Mouse (Mus musculus) lung, postnatal 14 days (tissue): ENCODE data around the gene Slc51b.

ENCODE experiments used
- DNase-seq: peaks from one replicate; pipeline ENCODE4 v3.0.0; 2021

Gene Slc51b

DNA sequence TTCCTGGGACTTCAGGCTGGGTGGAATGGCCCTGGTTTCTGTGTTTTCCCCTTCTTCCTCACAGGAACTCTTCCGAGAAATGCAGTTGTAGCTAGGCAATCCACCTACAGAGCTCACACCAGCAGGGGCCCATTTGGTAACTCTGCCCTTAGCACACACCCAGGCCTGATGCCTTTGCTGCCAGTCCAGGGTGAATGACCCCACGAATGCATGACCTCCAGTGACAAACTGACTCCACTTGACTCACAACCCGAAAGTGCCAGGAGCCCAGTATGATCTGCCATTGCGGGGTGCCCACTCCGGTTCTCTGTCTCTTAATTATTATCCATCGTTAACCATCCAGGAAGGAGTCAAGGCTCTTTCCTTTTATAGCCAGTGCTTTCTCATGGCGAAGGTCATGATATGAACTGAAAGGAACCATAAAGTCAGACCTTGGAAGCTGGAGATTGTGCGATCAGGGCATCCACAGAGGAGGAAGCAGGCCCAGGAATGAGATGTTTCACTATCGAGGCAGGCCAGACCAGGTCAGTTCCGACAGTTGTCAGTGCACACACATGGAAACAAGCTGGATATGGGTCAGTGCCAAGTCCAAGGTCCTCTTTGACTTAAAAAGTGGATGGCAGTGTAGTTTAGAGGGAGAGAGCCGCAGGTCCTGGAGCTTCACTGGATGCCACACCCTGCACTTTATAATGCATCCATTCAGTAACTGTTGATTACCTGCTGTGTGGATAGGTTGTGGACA, at the start of gene Slc51b:
Gene Slc51b (minus strand): TSS at position 196 of the 742 bp plus-strand sequence.
- no peak for DNase-seq

DNA sequence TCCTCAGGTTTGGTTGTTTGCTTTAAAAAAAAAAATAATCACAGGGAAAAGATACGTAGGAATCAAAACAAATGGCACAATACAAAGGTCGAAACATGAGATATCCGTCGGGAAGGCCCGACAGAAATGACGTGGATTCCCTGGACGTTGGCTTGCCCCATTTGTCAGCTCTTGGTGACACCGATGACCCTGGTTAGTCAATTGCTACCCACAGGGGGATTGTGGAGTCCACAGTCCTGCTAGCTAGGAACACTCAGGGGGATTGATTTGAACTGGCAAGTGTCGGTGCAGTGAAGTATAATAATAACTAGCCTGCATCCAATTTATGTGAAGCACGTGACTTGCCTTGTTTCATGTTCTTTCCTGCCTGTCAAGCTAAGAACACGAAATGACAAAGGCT, 44.9 kb upstream of the Slc51b start:
- no peak for DNase-seq

DNA sequence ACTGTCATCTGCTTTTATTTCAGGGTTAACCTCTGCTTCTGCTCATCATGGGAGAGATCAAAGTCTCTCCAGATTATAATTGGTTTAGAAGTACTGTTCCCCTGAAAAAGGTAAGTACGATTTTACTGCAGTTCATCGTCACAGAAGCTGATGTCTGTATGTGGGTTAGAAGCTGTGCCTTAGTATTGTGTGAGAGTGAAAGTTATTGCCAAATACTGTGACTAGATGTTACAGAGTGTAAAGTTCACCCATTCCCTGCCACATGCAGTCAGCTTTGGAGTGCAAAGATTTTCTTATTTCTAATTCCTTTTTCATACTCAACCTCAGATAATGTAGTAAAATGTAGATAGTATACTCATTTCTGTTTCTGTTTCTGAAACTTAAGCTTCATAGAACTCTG, 42.5 kb upstream of the Slc51b start:
- no peak for DNase-seq

DNA sequence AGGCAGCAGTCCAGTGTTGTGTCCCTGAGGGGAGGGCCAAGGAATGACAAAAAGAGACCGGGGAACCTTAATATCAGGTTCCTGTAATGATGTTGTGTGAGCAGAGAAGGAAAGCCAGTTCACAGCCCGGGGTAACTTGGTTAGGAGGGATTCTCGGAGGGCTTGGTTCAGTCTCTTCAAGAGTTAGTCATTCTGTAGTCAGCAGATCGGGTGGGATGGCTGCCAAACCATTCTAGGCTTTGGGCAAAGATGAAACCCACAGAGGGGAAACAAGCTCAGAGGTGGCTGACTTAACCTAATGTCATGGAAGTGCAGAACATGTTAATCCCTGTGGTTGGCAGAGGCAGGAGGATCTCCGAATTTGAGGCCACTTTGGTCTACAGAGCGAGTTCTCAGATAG, 41.4 kb upstream of the Slc51b start:
- peak; percentile 29 for DNase-seq

DNA sequence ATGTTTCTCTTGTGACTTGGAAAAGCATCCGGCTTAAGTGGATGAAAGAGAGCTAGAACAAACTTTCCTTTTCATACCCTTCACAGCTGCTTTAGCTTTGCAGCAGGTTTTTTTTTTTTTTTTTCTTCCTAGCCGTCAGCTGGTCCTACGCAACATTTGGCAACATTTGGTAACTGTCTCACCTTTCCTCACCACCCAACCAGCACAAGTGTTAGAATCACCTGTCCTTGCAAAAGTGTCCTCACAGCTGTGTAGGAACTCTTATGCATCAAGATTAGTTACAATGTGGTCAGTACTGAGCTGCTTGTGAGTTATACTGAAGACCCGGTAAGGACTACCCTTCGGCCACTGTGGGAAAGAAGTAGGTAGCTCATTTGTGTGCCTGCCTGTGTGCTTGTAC, 39.8 kb upstream of the Slc51b start:
- peak; percentile 7 for DNase-seq

DNA sequence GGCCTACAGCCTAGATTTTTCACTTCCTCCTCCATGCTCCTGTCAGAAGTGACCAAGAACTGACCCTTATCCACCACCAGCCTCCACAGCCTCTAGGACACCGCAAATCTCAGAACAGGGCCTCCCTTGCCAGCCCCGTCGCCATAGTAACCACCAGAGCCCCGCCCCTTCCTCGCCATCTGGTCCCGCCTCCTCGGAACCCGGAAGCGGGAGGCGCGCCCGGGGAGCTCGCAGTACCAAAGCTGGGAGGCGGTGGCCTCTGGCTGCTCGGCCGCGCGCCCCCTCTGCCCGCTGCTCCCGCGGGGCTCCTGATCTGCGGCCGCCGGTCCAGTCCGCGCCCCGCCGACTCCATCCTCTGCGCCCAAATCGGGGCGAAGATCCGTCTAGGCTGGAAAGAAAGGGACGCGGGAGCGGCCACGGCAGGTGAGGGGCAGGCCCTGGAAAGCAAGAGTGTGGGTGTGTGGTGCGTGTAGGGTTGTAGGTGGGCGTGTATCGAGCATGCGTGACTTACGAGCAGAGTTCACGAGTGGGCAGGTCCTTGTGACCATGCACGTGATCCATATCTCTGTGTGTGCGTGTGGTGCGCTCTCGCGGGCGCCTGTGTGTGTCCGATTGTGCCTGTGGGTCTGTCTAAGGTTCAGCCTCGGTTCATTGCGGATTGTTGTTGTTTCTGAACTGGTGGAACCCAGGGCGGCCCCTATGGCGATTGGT, 38.1 kb upstream of the Slc51b start, which contains the start of gene Spg21:
Gene Spg21 (plus strand): TSS at position 216 of the 711 bp plus-strand sequence.
- peak; percentile 98 for DNase-seq

DNA sequence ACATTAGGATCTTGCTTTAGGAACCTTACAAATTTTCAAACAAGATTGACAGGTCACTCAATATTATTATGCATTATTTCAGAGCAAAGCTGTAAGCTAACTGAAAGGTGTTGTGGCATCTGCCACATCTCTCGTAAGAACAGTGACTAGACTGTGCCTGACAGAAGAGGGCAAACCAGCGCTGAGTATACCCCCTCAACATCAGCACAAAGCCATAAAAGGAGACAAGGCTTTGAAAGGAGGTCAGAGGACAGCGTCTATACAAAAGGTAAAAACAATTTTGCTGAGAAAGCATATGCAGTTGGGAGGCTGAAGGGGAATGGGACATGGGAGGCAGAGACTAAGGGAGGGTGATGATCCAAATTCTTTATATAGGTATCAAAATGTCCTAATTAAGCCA, 37.4 kb upstream of the Slc51b start:
- no peak for DNase-seq

DNA sequence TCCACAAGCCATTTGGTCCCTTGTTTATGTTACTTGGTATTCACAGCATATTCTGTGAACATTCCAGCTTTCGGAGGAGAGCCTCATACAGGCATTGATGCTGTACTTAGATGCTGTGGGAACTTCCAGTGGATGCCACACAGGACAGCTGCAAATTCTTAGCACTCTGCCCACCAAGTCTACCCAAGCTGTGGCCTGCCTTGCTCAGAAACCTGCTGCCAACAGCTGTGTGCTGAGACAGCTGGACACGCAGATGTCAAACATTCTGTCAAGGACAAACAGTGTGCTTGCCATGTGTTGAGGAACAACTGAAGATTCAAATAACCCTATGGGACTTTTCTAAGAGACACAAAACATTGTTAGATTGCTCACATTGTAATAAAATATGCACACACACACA, 36.2 kb upstream of the Slc51b start:
- DNase-seq = no peak

DNA sequence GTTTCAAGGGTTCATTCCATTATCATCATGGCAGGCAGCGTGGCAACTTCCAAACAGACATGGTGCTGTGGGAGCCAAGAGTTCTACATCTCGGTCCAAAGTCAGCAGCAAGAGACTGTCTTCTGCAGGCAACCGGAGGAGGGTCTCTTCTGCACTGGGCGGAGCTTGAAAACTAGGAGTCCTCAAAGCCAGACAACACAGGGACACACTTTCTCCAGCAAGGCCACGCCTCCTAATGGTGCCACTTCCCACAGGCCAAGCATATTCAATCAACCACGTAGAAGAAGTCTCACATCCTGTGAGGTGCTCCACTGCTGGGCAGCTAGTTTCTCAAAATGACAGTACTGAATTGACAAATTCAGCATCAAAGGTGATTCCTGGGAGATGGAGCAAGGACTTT, 25.2 kb upstream of the Slc51b start:
- DNase-seq = no peak

DNA sequence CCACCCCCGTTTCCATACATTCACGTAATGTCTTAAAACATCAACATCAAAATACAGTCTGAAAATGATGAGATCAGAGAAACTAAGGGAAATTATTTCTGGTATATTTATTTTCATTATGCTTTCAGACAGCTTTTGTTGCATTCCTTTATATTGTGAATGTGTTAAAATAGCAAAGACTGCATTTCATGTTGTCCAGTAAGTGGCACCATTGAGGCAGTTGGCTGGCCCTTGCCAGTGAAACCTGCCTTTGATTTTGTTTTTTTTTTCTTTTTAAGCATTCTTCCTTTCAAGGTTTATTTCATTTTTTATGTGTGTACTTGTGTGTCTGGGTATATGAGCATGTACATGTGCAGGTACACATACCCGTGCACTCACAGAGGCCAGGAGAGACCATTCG, 21.9 kb upstream of the Slc51b start:
- DNase-seq = no peak

DNA sequence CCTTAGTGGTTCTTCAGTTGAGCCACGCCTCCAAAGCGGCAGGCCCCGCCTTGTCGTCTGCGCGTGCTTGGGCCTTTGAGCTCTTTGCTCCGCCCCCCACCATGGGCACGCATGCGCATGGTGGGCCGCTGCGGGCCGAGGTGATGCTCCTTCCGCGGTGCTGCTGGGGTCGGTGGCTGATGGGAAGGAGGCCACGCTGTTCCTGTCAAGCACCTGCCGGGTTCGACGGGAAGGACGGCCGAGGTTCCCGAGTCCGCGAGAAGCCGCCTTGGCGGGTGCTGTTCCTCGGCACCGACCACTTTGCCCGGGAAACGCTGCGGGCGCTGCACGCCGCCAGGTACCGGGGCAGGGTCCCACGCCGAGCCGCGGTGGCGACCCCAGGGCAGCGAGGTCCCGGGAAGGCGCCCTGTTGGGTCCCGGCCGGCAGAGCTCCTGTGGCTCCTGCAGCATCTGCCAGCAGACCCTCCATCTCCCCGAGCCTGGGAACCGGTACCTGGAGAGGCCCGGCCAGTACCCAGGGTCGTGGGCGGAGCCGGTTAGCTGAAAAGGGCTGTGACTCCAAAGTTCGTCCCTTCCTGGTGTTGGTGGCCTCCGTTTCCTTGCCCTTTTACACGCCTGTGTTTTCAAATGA, 13.0 kb upstream of the Slc51b start, which contains the start of gene Mtfmt:
Gene Mtfmt (plus strand): TSS at position 112 of the 631 bp plus-strand sequence.
- DNase-seq = peak; percentile 95

DNA sequence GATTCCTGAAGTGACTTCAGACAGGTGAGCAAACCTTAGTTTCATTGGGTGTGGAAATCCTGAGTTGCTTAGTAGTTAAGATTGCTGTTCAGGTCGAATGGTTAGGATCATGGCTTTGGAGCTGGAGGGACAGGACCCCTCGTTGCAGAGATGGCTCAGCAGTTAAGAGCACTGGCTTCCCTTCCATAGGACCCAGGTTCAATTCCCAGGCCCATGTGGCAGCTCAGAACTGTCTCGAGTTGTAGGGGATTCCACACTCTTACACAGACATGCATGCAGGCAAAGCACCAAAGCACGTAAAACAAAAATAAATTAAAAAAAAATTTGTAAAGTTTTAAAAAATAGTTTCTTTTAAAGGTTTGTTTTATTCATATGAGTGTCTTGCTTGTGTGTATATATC, 12.5 kb upstream of the Slc51b start:
- DNase-seq = no peak

DNA sequence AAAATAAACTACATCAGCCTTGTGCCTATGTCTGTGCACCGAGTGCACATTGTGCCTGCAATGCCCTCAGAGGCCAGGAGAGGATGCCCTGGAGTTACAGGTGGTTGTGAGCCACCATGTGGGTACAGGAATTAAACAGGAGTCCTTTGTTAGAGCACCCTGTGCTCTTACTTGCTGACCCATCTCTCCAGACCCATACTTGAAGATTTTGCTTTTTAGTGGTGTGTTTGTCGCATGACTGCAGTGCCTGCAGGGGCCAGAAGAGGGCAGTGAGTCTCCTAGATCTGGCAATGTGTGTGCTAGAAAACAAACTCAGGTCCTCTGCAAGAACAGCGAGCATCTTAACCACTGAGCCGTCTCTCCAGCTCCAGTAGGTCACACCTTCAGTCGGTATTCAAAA, 11.4 kb upstream of the Slc51b start:
- peak; percentile 49 for DNase-seq

DNA sequence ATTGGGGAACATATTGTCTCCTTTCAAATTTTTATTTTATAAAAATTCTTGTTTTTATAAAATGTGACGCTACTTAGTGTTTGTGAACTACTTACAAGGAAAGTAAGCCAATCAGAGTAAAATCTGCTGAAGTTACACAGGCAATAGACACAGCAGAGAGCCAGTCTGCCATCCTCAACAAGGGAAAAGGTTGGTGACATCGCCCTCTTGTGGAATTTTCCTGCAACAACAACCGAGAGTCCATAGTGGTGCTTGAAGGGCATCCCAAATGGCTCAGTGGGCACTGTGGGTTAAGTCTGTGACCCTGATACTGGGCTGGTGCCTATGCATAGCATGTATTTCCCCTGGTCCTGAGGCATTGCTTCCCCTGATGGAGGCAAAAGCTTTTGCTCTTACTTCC, 9.5 kb upstream of the Slc51b start:
- peak; percentile 89 for DNase-seq

DNA sequence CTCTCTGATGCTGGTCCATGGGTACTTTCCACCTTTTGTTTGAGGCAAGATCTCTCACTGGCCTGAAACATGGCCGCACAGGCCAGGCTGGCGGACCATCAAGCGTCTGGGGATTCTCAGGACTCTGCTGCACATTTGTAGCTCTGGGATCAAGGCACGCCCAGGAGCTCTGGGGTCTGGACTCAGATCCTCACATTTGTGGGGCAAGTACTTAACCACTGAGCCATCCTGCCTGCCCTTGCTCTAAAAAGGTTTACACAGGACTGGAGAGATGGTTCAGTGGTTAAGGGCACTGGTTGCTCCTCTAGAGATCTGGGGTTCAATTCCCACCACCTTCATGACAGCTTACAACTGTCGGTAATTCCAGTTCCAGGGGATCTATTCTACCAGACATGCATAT, 8.2 kb upstream of the Slc51b start:
- no peak for DNase-seq

DNA sequence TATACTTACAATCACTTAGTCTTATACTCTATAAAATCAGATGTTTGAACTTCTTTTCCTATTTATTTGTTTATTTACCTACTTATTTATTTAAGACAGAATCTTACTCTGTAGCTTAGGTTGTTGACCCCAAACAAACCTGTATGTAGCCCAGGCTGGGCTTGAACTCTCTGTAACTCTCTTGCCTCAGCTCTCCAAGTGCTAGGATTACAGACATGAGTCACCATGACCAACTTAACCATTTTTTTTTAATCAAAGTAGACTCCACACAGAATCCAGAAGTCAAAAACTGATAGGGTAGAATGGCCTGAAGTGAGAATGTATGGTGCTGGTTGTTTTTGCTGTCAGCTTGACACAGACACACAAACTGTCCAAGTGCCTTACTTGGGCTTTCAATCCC, 7.6 kb upstream of the Slc51b start:
- DNase-seq = no peak

DNA sequence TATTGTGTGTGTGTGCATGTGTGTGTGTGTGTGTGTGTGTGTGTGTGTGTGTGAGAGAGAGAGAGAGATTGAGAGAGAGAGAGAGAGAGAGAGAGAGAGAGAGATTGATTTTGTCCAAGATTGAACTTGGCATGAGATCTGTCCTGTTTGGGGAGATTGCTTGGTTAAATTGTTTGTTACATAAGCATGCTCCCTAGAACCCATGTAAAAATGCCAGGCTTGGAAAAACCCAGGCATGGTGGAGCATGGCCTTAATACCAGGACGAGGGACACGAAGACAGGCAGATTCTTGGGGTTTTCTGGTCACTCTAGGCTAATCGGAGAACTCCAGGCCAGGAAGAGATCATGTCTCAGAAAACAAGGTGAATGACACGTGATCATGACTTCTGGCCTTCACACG, 5.2 kb upstream of the Slc51b start:
- DNase-seq = no peak

DNA sequence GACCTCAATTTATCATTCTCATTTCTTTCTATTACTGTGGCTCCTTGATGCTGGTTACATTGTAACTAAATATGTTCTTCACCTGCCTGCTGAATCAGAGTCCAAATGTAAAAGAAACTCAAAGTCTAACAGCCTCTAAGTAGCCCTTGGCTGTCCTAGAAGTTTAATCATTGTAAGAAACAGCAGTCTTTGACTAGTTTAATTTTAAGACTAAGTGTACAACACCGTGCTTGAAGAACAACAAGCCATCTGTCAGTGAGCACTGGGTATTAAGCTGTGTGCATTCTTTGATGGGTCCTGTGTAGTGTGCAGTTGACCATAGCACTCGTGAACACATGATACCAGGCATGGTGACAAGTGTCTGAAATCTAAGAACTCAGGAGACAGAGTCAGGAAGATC, 4.8 kb upstream of the Slc51b start:
- DNase-seq = no peak

DNA sequence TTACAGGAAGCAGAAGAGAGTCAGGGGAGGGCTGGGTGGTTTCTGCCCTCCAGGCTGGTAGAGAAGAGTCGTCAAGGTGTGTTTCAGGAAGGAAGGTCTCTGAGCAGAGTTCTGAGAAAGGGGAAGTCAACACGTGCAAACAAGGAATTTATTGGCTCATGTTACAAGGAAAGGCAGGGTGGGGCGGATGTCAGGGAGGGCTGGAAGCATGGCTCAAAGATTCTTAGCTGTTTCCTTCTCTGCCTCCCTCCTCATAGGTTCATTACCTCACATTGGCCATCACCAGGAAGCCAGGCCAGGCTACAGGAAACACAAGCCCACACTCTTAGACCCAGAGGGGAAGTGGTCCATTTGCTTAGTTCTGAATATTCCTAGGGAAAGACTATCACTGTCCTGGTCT, 1.6 kb upstream of the Slc51b start:
- no peak for DNase-seq

DNA sequence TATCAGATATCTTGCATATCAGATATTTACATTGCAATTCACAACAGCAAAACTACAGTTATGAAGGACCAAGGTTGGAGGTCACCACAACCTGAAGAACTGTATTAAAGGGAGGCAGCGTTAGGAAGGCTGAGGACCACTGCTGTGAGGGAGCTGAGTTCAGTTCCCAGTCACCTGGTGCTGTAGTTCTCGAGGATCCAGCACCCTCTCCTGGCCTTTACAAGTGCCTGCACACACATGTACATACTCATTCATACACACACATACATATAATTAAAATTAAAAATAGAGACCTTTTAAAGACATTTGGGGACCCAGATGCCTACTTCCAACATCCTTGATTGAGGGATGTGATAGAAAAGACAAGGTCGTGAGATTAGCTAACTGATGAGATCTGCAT, 3.1 kb downstream of the Slc51b start:
- DNase-seq = no peak

DNA sequence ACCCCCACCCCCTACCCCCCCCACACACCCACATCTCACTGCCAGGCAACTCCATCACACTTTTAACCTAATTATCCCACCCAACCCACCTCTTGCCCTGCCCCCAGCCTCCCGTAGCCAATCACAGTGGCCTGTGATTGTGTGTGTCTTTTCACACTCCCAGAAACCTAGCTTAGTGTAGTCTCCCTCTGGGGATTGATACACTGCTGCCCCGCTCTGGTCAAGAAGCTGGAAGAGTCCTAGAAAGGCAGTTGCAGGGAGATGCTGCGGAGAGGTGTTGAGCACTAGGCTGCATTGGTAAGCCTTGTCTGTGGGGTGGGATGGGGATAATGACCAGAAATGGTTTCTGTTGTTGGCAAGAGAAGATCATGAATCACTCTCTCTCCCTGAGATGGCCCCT, 5.0 kb downstream of the Slc51b start:
- no peak for DNase-seq

DNA sequence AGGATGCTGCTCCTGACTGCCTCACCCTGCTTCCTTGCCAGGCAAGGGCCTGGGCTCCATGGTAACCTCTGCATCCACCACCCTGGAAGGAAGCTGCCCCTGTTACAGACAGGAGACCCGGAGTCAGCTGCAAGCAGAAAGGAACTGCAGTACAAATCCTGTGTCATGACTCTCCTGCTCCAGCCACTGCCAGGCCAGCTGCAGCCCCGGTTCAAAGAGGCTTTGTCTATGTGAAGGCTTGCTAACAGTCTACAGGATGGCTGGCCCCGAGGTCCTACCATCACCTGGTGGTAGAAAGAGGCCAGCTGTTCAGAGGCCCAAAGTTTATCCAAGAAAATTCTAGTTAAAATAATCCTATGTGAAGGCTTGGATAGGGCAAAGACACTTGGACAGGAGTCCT, 11.4 kb downstream of the Slc51b start:
- no peak for DNase-seq

DNA sequence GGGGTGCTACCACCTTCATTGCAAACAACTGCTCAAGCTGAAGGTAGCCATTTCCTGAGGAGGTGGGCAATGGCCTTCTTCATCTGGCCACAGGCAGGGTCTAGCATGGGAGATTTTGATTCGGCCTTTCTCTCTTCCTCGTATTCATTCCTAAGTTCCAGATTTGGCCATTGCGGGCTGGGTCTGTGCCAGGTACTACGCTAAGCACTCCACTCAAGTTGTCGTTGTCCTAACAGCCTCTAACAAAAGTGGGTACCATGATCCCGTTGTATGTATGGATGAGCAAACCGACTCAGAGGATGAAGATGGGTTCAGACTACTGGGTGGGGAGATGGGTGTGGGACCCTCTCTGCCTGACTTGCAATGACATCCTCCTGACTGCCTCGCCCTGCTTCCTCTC, 12.4 kb downstream of the Slc51b start:
- DNase-seq = no peak

DNA sequence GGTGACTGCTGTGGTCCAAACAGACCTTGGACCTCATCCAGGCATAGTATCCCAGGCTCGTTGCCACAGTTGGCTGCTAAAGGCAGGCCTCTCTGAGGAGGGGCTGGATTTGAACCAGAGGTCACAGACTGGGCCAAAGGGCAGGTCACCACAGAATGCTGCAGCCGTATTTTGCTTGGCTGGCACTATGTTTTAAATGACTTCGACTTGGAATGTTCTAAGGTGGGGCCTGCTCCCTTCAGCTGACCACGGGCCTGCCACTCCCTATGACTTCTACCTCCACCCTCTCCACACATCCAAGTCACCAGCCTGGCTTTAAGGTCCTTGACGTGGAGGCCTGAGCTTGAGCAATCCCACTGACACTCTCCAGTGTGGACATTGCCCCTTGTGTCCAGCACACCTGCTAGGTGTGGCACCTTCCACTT, 13.9 kb downstream of the Slc51b start:
- peak; percentile 62 for DNase-seq
